Mouse (Mus musculus): ENCODE measurements around the gene Sufu. TPM values are rescaled to one million over a fixed set of nuclear protein-coding genes. Genes with fewer than 3 reads are reported as not detected.

Gene Sufu
- total RNA-seq, 2 experiments from 2014 or later, result 16.8 to 21.0 TPM

GRCm38 (mm10) chr19:46534542-46535098, 137.9 kb downstream of the Sufu start:
- intact Hi-C loops (cut with DNase I), result no loop called here
- DNase-seq (ENCODE audit: low spot score in 2 of 2), result no peak

- intact Hi-C loops (cut with DNase I), result no loop called here
- DNase-seq (ENCODE audit: low spot score in 2 of 2), result no peak
Observed at GRCm38 (mm10) chr19:46537357-46537756, 140.7 kb downstream of the Sufu start.

- no peak for DNase-seq (ENCODE audit: low spot score in 2 of 2)
- intact Hi-C loops (cut with DNase I), result no loop called here
Observed at GRCm38 (mm10) chr19:46538213-46538612, 141.5 kb downstream of the Sufu start.

Other genes starting within 250 kb of the Sufu start
- not detected for gene Pitx3, start 248.6 kb upstream of the Sufu start, total RNA-seq (2021)
- gene Gbf1, start 244.4 kb upstream of the Sufu start, total RNA-seq (2021), result 10 to 100 TPM; 87.4 to 98.2 TPM
- gene Nfkb2, start 92.6 kb upstream of the Sufu start, total RNA-seq (2021), result 1 to 10 TPM; 2.4 to 3.0 TPM
- 100 to 1,000 TPM; 588 to 629 TPM for gene Psd, start 69.7 kb upstream of the Sufu start, total RNA-seq (2021)
- gene Fbxl15, start 68.7 kb upstream of the Sufu start, total RNA-seq (2021), result 10 to 100 TPM; 28.6 to 29.0 TPM
- 100 to 1,000 TPM; 174 to 185 TPM for gene Cuedc2, start 58.2 kb upstream of the Sufu start, total RNA-seq (2021)
- 10 to 100 TPM; 24.1 to 28.1 TPM for gene Mfsd13a, start 55.8 kb upstream of the Sufu start, total RNA-seq (2021)
- gene 2310034G01Rik, start 46.6 kb upstream of the Sufu start, total RNA-seq (2021), result 1 to 10 TPM in 1 of 2 experiments, under 1 TPM in 1; 0.94 to 1.2 TPM
- gene Actr1a, start 1.1 kb upstream of the Sufu start, total RNA-seq (2021), result 100 to 1,000 TPM; 187 to 190 TPM
- 100 to 1,000 TPM; 114 to 116 TPM for gene Trim8, start 104.8 kb downstream of the Sufu start, total RNA-seq (2021)
- gene Arl3, start 176.3 kb downstream of the Sufu start, total RNA-seq (2021), result 100 to 1,000 TPM; 113 to 120 TPM
- 1 to 10 TPM; 3.7 to 4.8 TPM for gene Sfxn2, start 176.5 kb downstream of the Sufu start, total RNA-seq (2021)
- gene Wbp1l, start 202.2 kb downstream of the Sufu start, total RNA-seq (2021), result 10 to 100 TPM; 34.2 to 40.8 TPM

Data from left cerebral cortex, postnatal 25 days (tissue).